Mouse (Mus musculus): Measurements from ENCODE around the gene Tom1.

DNA sequence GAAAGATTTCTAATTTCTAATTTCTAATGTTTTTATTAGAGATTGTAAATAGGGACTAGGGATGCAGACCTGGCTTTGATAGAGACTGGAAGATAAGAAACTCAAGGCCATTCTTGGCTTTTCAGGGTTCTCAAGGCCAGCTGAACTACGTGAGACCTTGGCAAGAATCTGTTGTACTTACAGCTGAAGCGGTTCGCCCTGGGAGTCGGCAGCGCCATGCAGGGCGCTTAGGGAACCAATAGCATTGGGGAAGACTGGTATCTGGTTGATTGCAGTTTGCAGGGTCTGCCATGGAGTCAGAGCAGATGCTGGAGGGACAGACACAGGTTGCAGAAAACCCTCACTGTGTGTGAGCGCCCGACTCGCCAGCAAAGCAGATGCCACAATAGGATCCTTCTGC, 45.3 kb downstream of the Tom1 start:
- no peak for TF ChIP-seq POLR2A (IDR thresholded peaks at IDR 0.05; ENCODE audit: borderline replicate concordance, extremely low read depth, insufficient read depth, insufficient read length, poor library complexity, severe bottlenecking)
- no peak for TF ChIP-seq CTCF (IDR thresholded peaks at IDR 0.05; ENCODE audit: borderline replicate concordance, extremely low read depth, insufficient read depth, insufficient read length)
